Mouse (Mus musculus) ES-Bruce4 (cell line): ENCODE measurements around the gene Sorcs2. TPM values are rescaled to one million over a fixed set of nuclear protein-coding genes. Genes with fewer than 3 reads are reported as not detected.

Source experiments
- H3K27ac ChIP-seq: 2 replicates; pipeline ENCODE4 v1.5.1; 2012; ENCODE audit warnings: low read length, inconsistent platforms; ENCODE audit not compliant: insufficient read depth
- H3K27me3 ChIP-seq: 2 replicates; pipeline ENCODE4 v1.6.1; 2012; ENCODE audit warnings: mild to moderate bottlenecking, low read length, inconsistent platforms; ENCODE audit not compliant: control insufficient read depth, poor library complexity, insufficient read depth, severe bottlenecking
- H3K36me3 ChIP-seq: 2 replicates; pipeline ENCODE4 v1.6.1; 2012; ENCODE audit warnings: inconsistent platforms, mild to moderate bottlenecking, low read length, moderate library complexity; ENCODE audit not compliant: control insufficient read depth, poor library complexity, insufficient read depth, severe bottlenecking
- H3K4me1 ChIP-seq: one replicate; pipeline ENCODE4 v1.8.1; 2011; ENCODE audit warnings: low read length; ENCODE audit not compliant: control insufficient read depth, insufficient read depth
- H3K4me3 ChIP-seq: 2 replicates; pipeline ENCODE4 v1.5.1; 2011; ENCODE audit warnings: low read depth, mild to moderate bottlenecking, low read length
- H3K9ac ChIP-seq: 2 replicates; pipeline ENCODE4 v1.6.1; 2012; ENCODE audit warnings: low read depth, mild to moderate bottlenecking, inconsistent platforms; ENCODE audit not compliant: poor library complexity, severe bottlenecking
- H3K9me3 ChIP-seq: replicated peaks from 2 replicates; pipeline ENCODE4 v1.6.1; 2012; ENCODE audit warnings: mild to moderate bottlenecking, low read length, inconsistent platforms; ENCODE audit not compliant: control insufficient read depth, poor library complexity, insufficient read depth, severe bottlenecking
- CTCF ChIP-seq: IDR thresholded peaks from one replicate; pipeline ENCODE4 v1.8.1; 2011; ENCODE audit warnings: low read depth, low read length
- EP300 ChIP-seq: IDR thresholded peaks from 2 replicates; pipeline ENCODE4 v1.6.1; 2011; ENCODE audit warnings: low read depth, low read length; ENCODE audit not compliant: insufficient read depth
- POLR2A ChIP-seq: IDR thresholded peaks from one replicate; pipeline ENCODE4 v1.8.1; 2011; ENCODE audit warnings: low read length; ENCODE audit not compliant: insufficient read depth
- polyA plus RNA-seq: library from polyadenylated mRNA; stranded (reverse); fragments of >200 nt; gene quantifications from 2 replicates; pipeline ENCODE4 v1.2.4, GENCODE M21; 2011; ENCODE audit warnings: low read depth; ENCODE audit not compliant: missing spikeins, insufficient read depth, insufficient read length

The Sorcs2 gene
- polyA plus RNA-seq, 1 experiment: 1.2 TPM

GRCm38 (mm10) chr5:36324140-36324572 lies 73.8 kb downstream of the Sorcs2 start:
- Histone ChIP-seq H3K4me1 (no peaks in the 10 kb centered on the region), H3K27ac (no peak overlapping the region), H3K36me3 (no peaks in the 10 kb centered on the region), H3K9me3 (no peaks in the 10 kb centered on the region), H3K4me3 (no peak overlapping the region), H3K9ac (no peak overlapping the region), H3K27me3 (no peaks in the 10 kb centered on the region)
- no peak for TF ChIP-seq CTCF
- no peak for TF ChIP-seq POLR2A
- no peak for TF ChIP-seq EP300

- Histone ChIP-seq H3K27ac (no peak overlapping the region), H3K4me1 (no peaks in the 10 kb centered on the region), H3K36me3 (no peaks in the 10 kb centered on the region), H3K9ac (no peak overlapping the region), H3K4me3 (no peak overlapping the region), H3K9me3 (no peaks in the 10 kb centered on the region), H3K27me3 (no peaks in the 10 kb centered on the region)
- TF ChIP-seq POLR2A (no peak), CTCF (peak; percentile 92), EP300 (no peak)
Measured at GRCm38 (mm10) chr5:36323526-36323925, 74.4 kb downstream of the Sorcs2 start.

GRCm38 (mm10) chr5:36321581-36321980 lies 76.4 kb downstream of the Sorcs2 start:
- H3K4me3 ChIP-seq: no peak overlapping the region
- H3K9ac ChIP-seq: no peak overlapping the region
- no peaks in the 10 kb centered on the region for H3K9me3 ChIP-seq
- H3K4me1 ChIP-seq: no peaks in the 10 kb centered on the region
- no peak overlapping the region for H3K27ac ChIP-seq
- TF ChIP-seq CTCF: no peak
- no peak for TF ChIP-seq POLR2A
- TF ChIP-seq EP300: no peak
- H3K36me3 ChIP-seq: no peaks in the 10 kb centered on the region
- no peaks in the 10 kb centered on the region for H3K27me3 ChIP-seq

GRCm38 (mm10) chr5:36320667-36321066 lies 77.3 kb downstream of the Sorcs2 start:
- Histone ChIP-seq H3K4me1 (no peaks in the 10 kb centered on the region), H3K27ac (no peak overlapping the region), H3K27me3 (no peaks in the 10 kb centered on the region), H3K9ac (no peak overlapping the region), H3K36me3 (no peaks in the 10 kb centered on the region), H3K4me3 (no peak overlapping the region), H3K9me3 (no peaks in the 10 kb centered on the region)
- no peak for TF ChIP-seq POLR2A
- no peak for TF ChIP-seq CTCF

- Histone ChIP-seq H3K9ac (no peak overlapping the region), H3K4me3 (no peak overlapping the region), H3K36me3 (no peaks in the 10 kb centered on the region), H3K9me3 (no peaks in the 10 kb centered on the region), H3K27me3 (no peaks in the 10 kb centered on the region), H3K4me1 (no peaks in the 10 kb centered on the region), H3K27ac (no peak overlapping the region)
- TF ChIP-seq POLR2A: no peak
- no peak for TF ChIP-seq CTCF
- no peak for TF ChIP-seq EP300
Measured at GRCm38 (mm10) chr5:36317641-36318368, 80.1 kb downstream of the Sorcs2 start.

- no peaks in the 10 kb centered on the region for H3K36me3 ChIP-seq
- no peaks in the 10 kb centered on the region for H3K4me1 ChIP-seq
- no peak overlapping the region for H3K27ac ChIP-seq
- no peaks in the 10 kb centered on the region for H3K9me3 ChIP-seq
- no peaks in the 10 kb centered on the region for H3K27me3 ChIP-seq
- TF ChIP-seq CTCF: no peak
- no peak for TF ChIP-seq POLR2A
- TF ChIP-seq EP300: no peak
- H3K9ac ChIP-seq: no peak overlapping the region
- H3K4me3 ChIP-seq: no peak overlapping the region
Measured at GRCm38 (mm10) chr5:36315106-36315505, 82.8 kb downstream of the Sorcs2 start.
